Mouse (Mus musculus) embryonic facial prominence, embryonic 13.5 days (tissue): ENCODE results near the gene Ndufa6. TPM values are rescaled to one million over a fixed set of nuclear protein-coding genes. Genes with fewer than 3 reads are reported as not detected.

Experiments
- ATAC-seq: fragments of 200-750 bp; cut with Nextera tagmentation; 2 replicates; pipeline ENCODE4 v1.8.0; 2017; ENCODE audit warnings: low read depth; ENCODE audit not compliant: insufficient number of reproducible peaks, insufficient read depth, low FRiP score, low TSS enrichment
- H3K27ac ChIP-seq: fragments of 300-500 bp; sonication (generic); 2 replicates; pipeline ENCODE4 v1.5.1; 2015; ENCODE audit warnings: moderate library complexity, mild to moderate bottlenecking, inconsistent platforms
- H3K27me3 ChIP-seq: fragments of 300-500 bp; sonication (generic); 2 replicates; pipeline ENCODE4 v1.6.1; 2015; ENCODE audit warnings: mild to moderate bottlenecking, inconsistent platforms
- H3K36me3 ChIP-seq: fragments of 300-500 bp; sonication (generic); 2 replicates; pipeline ENCODE4 v1.6.1; 2015; ENCODE audit warnings: mild to moderate bottlenecking, inconsistent platforms
- H3K4me1 ChIP-seq: fragments of 300-500 bp; sonication (generic); 2 replicates; pipeline ENCODE4 v1.6.1; 2015; ENCODE audit warnings: inconsistent platforms
- H3K4me2 ChIP-seq: fragments of 300-500 bp; sonication (generic); 2 replicates; pipeline ENCODE4 v1.6.1; 2015; ENCODE audit warnings: moderate library complexity, mild to moderate bottlenecking, inconsistent platforms
- H3K4me3 ChIP-seq: fragments of 300-500 bp; sonication (generic); 2 replicates; pipeline ENCODE4 v1.5.1; 2015; ENCODE audit warnings: mild to moderate bottlenecking, inconsistent platforms
- H3K9ac ChIP-seq: fragments of 300-500 bp; sonication (generic); 2 replicates; pipeline ENCODE4 v1.6.1; 2015; ENCODE audit warnings: mild to moderate bottlenecking, inconsistent platforms
- H3K9me3 ChIP-seq: fragments of 300-500 bp; sonication (generic); 2 replicates; pipeline ENCODE4 v1.6.1; 2016; ENCODE audit warnings: inconsistent platforms
- WGBS: fragments of 180-500 bp; shearing (Covaris S2); methylation state at CpG from one replicate; pipeline ENCODE4 v1.1.7; 2015; ENCODE audit warnings: mixed read lengths; 5-methylcytosine and 5-hydroxymethylcytosine counted together
- polyA plus RNA-seq: library from polyadenylated mRNA; unstranded; fragments of >200 nt; fragmentation: Nextera tagmentation; extraction: Ambion mirVana; gene quantifications from 2 replicates; pipeline ENCODE4 v1.2.1, GENCODE M21; 2015

Ndufa6 gene
- polyA plus RNA-seq, 1 experiment from 2014 or later, result 324 TPM

DNA sequence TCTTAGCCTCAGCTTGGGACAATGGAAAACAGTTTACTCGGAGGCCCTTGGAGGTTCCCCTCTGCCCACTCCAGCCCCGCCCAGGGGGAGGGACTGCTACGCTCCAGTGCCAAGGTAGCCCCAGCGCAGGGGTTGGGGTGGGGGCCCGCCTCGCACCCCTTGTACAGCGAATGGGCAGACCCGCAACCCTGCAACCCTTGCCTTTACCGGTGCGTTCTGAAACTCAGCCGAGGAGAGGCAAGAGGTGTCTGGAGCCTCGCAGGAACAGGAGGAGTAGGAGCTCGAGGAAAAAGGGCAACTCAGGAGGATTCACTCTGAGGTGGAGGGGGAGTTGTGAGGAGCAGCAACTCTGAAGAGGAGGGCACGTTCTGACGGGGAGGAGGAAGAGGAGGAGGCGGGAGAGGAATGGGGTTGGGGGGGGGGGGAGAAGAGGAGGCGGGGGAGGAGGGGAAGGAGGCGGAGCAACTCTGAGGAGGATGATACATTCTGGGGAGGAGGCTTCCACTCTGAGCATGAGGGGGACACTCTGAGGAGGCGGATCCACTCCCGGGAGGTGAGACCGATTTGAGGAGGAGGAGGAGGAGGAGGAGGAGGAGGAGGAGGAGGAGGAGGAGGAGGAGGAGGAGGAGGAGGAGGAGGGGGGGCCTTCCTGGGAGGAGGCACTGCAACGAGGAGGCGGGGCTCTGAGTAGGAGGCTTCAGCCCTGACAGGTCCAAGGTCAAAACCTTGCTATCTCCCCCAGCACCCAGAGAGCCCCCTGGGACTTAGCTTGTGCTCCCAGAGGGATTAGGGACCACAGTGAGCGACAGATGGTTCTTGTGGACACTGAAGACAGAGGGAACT, 26.0 kb upstream of the Ndufa6 start, which contains the start of gene Cyp2d22:
Gene Cyp2d22 (minus strand): TSS at position 390 of the 843 bp plus-strand sequence.
- Histone ChIP-seq H3K9ac (peak within 1 kb of the TSS; percentile 70), H3K4me1 (peaks cover 34% of the 10 kb centered on the region)

DNA sequence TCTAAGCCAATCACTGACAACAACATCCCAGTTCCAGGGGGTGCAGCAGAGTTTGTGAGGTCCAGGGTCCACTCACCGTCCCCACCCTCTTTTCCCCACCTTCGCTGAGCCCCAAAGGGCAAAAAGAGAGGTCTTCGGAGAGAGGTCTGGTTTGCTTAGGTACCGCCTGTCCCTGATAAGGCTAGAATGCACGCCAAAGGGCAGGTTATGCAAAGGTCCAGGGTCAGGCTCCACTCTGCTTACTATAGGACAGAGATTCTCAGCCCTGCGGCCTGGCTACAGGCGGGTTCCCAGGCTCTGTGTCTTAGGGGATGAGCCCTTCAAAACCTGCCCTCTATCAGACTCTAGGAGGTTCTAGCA, 25.4 kb upstream of the Ndufa6 start:
- WGBS, result 14% methylated on average over 7 of the region's 7 CpGs
- Histone ChIP-seq H3K36me3 (peaks cover 5% of the 10 kb centered on the region; the same call in 1 of the 2 replicates), H3K4me3 (peak overlapping the region; percentile 56), H3K27ac (peak overlapping the region; percentile 86), H3K4me2 (peak overlapping the region; percentile 69), H3K27me3 (no peaks in the 10 kb centered on the region), H3K4me1 (peaks cover 34% of the 10 kb centered on the region), H3K9me3 (no peaks in the 10 kb centered on the region), H3K9ac (peak overlapping the region; percentile 70)
- no peak for ATAC-seq

More for the DNA sequence above, 26.0 kb upstream of the Ndufa6 start, which contains the start of gene Cyp2d22:
- Histone ChIP-seq H3K27me3 (no peaks in the 10 kb centered on the region), H3K27ac (peak within 1 kb of the TSS; percentile 86), H3K36me3 (no peaks in the 10 kb centered on the region), H3K9me3 (no peaks in the 10 kb centered on the region), H3K4me3 (peak within 1 kb of the TSS; percentile 56), H3K4me2 (peak within 1 kb of the TSS; percentile 69)
- ATAC-seq, result peak; percentile 89
- WGBS, result 1% methylated on average over 18 of the region's 24 CpGs

DNA sequence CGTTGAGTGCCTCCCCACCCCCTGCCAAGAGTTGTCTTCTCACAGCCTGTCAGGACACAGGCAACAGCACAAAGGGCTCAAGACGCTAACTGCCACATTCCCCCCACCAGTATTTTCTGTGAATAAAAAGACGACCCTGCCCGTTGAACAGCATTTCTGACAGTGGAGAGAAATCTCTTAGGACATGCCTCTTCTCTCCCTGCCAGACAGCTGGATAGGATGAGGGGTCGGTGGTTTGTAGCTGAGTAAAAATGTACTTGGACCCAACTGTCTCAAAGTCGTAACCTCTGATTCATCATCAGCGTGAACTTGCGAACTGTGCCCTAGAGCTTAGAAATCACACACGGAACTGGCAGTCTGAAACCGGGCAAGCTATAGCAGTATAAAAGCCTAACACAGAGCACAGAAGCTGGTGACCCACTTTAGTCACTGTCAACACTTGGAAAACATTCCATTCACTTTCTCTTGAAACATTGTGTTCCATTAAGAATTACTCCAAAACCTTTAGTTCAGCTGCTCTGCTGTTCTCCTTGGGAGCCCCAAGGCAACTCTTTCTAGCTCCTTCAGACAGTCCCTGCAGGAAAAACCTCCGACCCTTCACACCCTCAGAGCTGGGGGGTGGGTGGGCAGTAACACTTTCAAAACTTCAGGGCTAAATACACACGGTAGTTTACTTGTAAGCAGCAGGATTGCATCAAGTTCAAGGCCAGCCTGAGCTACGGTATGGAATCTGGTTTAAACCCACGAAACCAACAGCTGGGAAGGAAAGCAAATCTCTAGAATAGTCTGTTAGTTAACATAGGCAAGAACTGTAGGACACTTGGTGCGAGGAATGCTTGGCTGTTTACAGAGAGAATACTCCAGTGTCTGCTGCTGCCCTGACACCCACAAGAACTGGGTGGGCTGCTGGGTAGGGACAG, 24.4 kb upstream of the Ndufa6 start:
- Histone ChIP-seq H3K4me1 (peaks cover 34% of the 10 kb centered on the region), H3K27me3 (no peaks in the 10 kb centered on the region), H3K27ac (peak overlapping the region; percentile 44; the same call in 1 of the 2 replicates), H3K9me3 (no peaks in the 10 kb centered on the region), H3K4me3 (no peak overlapping the region), H3K4me2 (peak overlapping the region; percentile 69; the same call in 1 of the 2 replicates), H3K9ac (no peak overlapping the region), H3K36me3 (peaks cover 10% of the 10 kb centered on the region; the same call in 1 of the 2 replicates)
- ATAC-seq, result no peak
- 45% methylated on average over 15 of the region's 15 CpGs for WGBS

DNA sequence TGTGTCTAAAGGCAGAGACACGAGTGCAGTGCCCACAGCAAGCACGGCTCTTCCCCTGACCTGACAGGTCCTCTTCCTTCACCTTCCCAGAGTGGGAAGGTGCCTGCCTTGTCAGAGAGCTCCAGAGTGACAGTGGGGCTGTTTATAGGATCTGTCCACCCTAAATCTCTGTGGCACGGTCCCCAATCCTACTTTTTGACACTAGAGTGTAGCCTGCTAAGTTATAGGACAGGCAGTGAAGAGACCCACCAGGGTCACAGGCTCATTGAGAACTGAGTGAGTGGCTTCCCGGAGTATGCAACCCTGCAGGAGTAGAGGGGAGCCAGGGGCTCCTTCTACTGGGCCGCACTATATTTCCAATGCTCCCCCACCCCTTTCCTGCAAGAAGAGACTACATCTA, 23.6 kb upstream of the Ndufa6 start:
- Histone ChIP-seq H3K27me3 (no peaks in the 10 kb centered on the region), H3K4me3 (no peak overlapping the region), H3K27ac (no peak overlapping the region), H3K4me2 (no peak overlapping the region), H3K9me3 (no peaks in the 10 kb centered on the region), H3K36me3 (peaks cover 15% of the 10 kb centered on the region; the same call in 1 of the 2 replicates), H3K4me1 (peaks cover 34% of the 10 kb centered on the region), H3K9ac (no peak overlapping the region)
- ATAC-seq, result no peak
- WGBS, result 80% methylated on average over 5 of the region's 5 CpGs

DNA sequence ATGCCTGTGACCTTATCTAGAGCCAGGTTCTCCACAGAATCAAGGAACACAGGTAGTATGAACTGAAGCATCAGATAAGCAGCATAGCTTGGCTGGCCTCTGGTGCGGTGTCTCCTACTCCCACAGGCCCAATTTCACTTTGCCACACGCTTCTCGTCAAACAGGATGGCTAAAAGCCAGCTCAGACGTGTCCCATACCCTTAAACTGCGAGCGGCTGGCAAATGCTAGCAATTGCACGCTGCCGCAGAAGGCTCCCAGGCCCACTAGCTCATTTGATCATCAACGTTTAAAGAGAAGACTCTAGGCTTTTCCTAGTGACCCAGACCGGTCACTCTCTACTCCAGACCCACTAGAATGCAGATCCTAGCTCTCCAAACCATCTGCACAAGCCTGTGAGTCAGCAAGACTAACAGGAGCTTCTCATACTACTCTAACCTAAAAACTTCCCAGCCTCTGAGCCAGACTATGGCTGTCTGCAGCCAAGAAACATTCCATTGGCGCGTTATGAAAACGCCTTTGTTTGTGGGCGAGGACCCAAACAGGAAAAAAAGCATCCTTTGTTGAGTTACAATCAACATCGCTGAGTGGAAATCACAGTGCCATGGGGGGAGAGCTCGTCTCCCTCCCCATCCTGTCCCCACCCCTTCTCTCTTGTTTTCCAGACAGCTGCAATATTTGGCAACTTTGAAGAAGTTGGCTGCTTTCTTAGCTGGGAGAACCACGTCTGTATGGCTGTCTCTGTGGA, 22.4 kb upstream of the Ndufa6 start:
- Histone ChIP-seq H3K36me3 (peaks cover 16% of the 10 kb centered on the region; the same call in 1 of the 2 replicates), H3K4me2 (no peak overlapping the region), H3K9me3 (no peaks in the 10 kb centered on the region), H3K27me3 (no peaks in the 10 kb centered on the region), H3K4me3 (no peak overlapping the region), H3K27ac (no peak overlapping the region), H3K9ac (0 out of 2 replicates have a peak overlapping the region, but pooled peaks have one; percentile 40), H3K4me1 (peaks cover 34% of the 10 kb centered on the region)
- ATAC-seq, result no peak
- 55% methylated on average over 17 of the region's 17 CpGs for WGBS

DNA sequence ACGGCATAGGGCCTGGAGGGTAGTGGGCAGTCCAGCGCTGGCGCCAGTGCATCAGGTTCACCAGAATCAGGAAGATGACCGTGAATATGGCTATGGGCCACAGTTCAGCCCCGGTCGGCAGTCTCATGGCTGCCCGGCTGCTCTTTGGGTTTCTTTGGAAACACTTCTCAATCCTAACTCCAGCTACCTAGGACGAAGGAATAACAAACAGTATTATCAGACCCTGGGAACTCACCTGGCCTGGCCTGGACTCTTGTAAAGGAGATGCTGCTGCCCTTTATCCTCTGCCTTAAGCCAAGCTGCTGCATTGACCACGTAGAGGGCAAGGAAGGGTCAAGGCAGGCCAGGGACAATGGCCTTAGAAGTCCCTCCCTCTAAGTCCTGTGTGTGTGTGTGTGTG, 21.7 kb upstream of the Ndufa6 start:
- no peak overlapping the region for H3K4me3 ChIP-seq
- H3K27me3 ChIP-seq, result no peaks in the 10 kb centered on the region
- H3K9me3 ChIP-seq, result no peaks in the 10 kb centered on the region
- H3K4me2 ChIP-seq, result no peak overlapping the region
- ATAC-seq, result no peak
- no peak overlapping the region for H3K27ac ChIP-seq
- WGBS, result 87% methylated on average over 9 of the region's 9 CpGs
- H3K36me3 ChIP-seq, result peaks cover 16% of the 10 kb centered on the region; the same call in 1 of the 2 replicates
- peaks cover 31% of the 10 kb centered on the region for H3K4me1 ChIP-seq
- H3K9ac ChIP-seq, result no peak overlapping the region

DNA sequence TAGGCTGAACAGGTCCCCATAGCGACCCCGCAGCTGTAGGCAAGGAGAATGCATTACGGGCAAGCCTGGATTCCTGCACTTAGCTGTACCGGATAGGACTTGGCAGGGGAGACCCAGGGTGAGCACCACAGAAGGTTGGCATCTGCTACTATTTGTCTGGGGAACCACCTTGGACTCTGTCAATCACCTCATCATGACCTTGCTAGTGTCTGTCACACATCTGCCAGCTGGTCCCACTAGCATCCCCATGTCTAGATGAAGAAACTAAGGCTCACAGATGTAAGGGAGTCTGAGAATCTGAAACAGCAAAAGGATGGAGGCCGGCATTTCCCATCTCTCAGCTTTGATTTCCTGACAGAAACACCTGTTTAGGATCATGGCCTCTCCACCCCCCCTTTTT, 20.3 kb upstream of the Ndufa6 start:
- Histone ChIP-seq H3K9me3 (no peaks in the 10 kb centered on the region), H3K27me3 (no peaks in the 10 kb centered on the region), H3K4me3 (no peak overlapping the region), H3K9ac (no peak overlapping the region), H3K4me1 (peaks cover 21% of the 10 kb centered on the region), H3K27ac (no peak overlapping the region), H3K36me3 (peaks cover 16% of the 10 kb centered on the region; the same call in 1 of the 2 replicates), H3K4me2 (no peak overlapping the region)
- 0 out of 2 replicates have a peak, but pooled peaks have one; percentile 11 for ATAC-seq
- WGBS, result 85% methylated on average over 5 of the region's 5 CpGs

DNA sequence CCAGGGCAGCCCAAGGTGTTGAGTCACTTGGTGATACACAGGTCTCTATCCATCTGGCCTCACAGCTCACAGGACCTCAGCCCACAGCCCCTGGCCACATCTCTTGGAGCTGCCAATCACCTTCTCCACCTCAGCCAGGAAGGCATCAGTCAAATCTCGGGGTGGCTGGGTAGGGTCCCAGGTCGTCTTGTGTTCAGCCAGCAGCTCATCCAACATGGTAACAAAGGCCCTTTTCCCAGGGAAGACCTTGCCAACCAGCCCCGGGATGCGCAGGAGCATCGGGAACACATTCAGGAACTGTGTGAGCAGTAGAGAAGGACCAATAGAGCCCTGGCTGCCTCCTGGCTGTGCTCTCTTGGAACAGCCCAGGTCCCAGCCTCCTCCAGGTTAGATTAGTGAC, 18.9 kb upstream of the Ndufa6 start:
- Histone ChIP-seq H3K27me3 (no peaks in the 10 kb centered on the region), H3K9ac (no peak overlapping the region), H3K36me3 (peaks cover 16% of the 10 kb centered on the region; the same call in 1 of the 2 replicates), H3K27ac (no peak overlapping the region), H3K9me3 (no peaks in the 10 kb centered on the region), H3K4me2 (no peak overlapping the region), H3K4me3 (no peak overlapping the region), H3K4me1 (peaks cover 9% of the 10 kb centered on the region)
- WGBS, result 89% methylated on average over 5 of the region's 5 CpGs
- ATAC-seq, result no peak

DNA sequence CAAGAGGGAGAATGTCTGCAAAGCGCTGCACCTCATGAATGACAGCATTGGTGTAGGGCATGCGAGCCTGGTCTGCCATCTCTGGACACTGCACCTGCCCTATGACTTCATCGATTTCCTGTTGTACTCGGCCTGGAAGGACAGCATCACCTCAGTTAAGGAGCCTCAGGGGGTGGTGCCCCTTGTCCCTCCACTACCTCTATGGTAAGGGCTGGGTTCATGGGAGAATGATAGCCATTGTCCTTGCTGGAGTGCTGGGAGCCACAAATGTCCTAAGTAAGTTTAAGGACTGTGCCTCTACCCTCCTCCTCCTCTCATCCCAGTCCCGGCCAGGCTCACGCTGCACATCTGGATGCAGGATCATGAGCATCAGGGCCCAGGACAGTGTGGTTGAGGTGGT, 18.3 kb upstream of the Ndufa6 start:
- Histone ChIP-seq H3K9me3 (no peaks in the 10 kb centered on the region), H3K36me3 (peaks cover 16% of the 10 kb centered on the region; the same call in 1 of the 2 replicates), H3K4me2 (no peak overlapping the region), H3K27me3 (no peaks in the 10 kb centered on the region), H3K27ac (no peak overlapping the region), H3K4me3 (no peak overlapping the region), H3K9ac (no peak overlapping the region), H3K4me1 (peaks cover 7% of the 10 kb centered on the region)
- ATAC-seq, result no peak
- 86% methylated on average over 6 of the region's 6 CpGs for WGBS

DNA sequence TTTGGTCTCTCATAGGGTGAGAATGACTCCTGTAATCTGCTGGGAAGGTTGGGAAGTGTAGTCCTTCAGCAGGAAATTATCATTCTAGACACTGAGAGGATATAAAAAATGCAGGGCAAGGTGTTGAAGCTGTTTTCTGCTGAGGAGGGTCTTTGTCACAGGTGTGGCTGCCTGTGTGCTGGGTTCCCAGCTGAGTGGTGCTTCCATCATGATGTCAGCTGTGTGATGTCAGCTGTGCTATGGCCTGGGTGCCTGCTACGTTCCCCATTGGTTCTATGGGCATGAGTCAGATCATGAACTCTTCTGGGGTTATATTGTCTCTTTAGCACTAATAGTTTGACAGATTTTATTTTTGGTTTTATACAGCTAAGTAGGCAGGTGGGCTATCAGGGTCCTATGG, 14.7 kb upstream of the Ndufa6 start:
- H3K36me3 ChIP-seq, result peaks cover 6% of the 10 kb centered on the region; the same call in 1 of the 2 replicates
- H3K9ac ChIP-seq, result no peak overlapping the region
- H3K4me3 ChIP-seq, result no peak overlapping the region
- H3K27ac ChIP-seq, result no peak overlapping the region
- 84% methylated on average over 1 of the region's 1 CpGs for WGBS
- no peak overlapping the region for H3K4me2 ChIP-seq
- no peaks in the 10 kb centered on the region for H3K27me3 ChIP-seq
- no peak for ATAC-seq
- H3K9me3 ChIP-seq, result no peaks in the 10 kb centered on the region
- H3K4me1 ChIP-seq, result no peaks in the 10 kb centered on the region

DNA sequence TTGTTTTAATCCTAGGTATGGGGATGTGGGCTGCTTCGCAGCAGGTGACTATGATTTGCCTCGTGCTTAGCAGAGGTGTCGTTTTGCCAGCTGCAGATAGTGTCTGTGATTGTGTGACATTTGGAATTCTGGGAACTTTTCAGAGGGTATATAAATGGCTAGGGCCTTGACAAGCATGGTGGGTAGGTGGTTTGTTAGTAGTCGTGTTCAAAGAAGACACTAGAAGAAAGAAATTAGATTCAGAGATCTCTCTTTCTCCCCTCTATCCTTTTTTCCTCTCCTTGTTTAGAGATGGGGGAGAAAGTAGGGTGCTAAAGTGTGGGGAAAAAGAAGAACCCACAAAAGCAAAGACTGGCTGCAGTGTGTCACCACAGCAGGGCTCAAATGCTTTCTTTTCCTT, 14.0 kb upstream of the Ndufa6 start:
- Histone ChIP-seq H3K9me3 (no peaks in the 10 kb centered on the region), H3K36me3 (peaks cover 5% of the 10 kb centered on the region; the same call in 1 of the 2 replicates), H3K4me2 (no peak overlapping the region), H3K4me3 (no peak overlapping the region), H3K27ac (no peak overlapping the region), H3K27me3 (no peaks in the 10 kb centered on the region), H3K4me1 (no peaks in the 10 kb centered on the region), H3K9ac (no peak overlapping the region)
- no peak for ATAC-seq
- WGBS, result 87% methylated on average over 4 of the region's 4 CpGs
